Mouse (Mus musculus): ENCODE data around the gene Eipr1. TPM values are rescaled to one million over a fixed set of nuclear protein-coding genes. Genes with fewer than 3 reads are reported as not detected.
A peak's percentile ranks its signal among the peaks of the same experiment; 100 is the strongest.

The Eipr1 gene
- polyA plus RNA-seq, 1 experiment from 2014 or later, result 79.2 TPM

GRCm38 (mm10) chr12:28803043-28803442 lies 51.4 kb downstream of the Eipr1 start:
- no peak overlapping the region for H3K4me2 ChIP-seq
- H3K4me3 ChIP-seq, result no peak overlapping the region
- H3K9ac ChIP-seq, result no peak overlapping the region
- no peaks in the 10 kb centered on the region for H3K27me3 ChIP-seq (replicated peaks)
- H3K27ac ChIP-seq, result no peak overlapping the region
- H3K36me3 ChIP-seq (replicated peaks), result no peaks in the 10 kb centered on the region
- H3K9me3 ChIP-seq, result no peaks in the 10 kb centered on the region
- H3K4me1 ChIP-seq, result peaks cover 38% of the 10 kb centered on the region
- no peak for ATAC-seq (replicated peaks)

- Histone ChIP-seq H3K4me3 (no peak overlapping the region), H3K4me1 (peaks cover 40% of the 10 kb centered on the region), H3K9ac (no peak overlapping the region), H3K27me3 (replicated peaks) (no peaks in the 10 kb centered on the region), H3K4me2 (no peak overlapping the region), H3K27ac (peak overlapping the region; percentile 53), H3K36me3 (replicated peaks) (no peaks in the 10 kb centered on the region), H3K9me3 (no peaks in the 10 kb centered on the region)
- 75% methylated on average over 3 of the region's 3 CpGs for WGBS
- 0 out of 2 replicates have a peak, but pooled peaks have one; percentile 12 for ATAC-seq (replicated peaks)
Measured at GRCm38 (mm10) chr12:28804558-28805481, 53.2 kb downstream of the Eipr1 start.

GRCm38 (mm10) chr12:28808786-28809375 lies 57.3 kb downstream of the Eipr1 start:
- H3K4me1 ChIP-seq, result peaks cover 30% of the 10 kb centered on the region
- H3K4me3 ChIP-seq, result no peak overlapping the region
- H3K27me3 ChIP-seq (replicated peaks), result no peaks in the 10 kb centered on the region
- H3K27ac ChIP-seq, result 0 out of 2 replicates have a peak overlapping the region, but pooled peaks have one; percentile 20
- 78% methylated on average over 4 of the region's 4 CpGs for WGBS
- no peaks in the 10 kb centered on the region for H3K36me3 ChIP-seq (replicated peaks)
- no peaks in the 10 kb centered on the region for H3K9me3 ChIP-seq
- H3K4me2 ChIP-seq, result no peak overlapping the region
- H3K9ac ChIP-seq, result no peak overlapping the region
- no peak for ATAC-seq (replicated peaks)

GRCm38 (mm10) chr12:28809756-28810337 lies 58.2 kb downstream of the Eipr1 start:
- Histone ChIP-seq H3K9me3 (no peaks in the 10 kb centered on the region), H3K4me3 (no peak overlapping the region), H3K27ac (peak overlapping the region; percentile 66), H3K4me2 (no peak overlapping the region), H3K4me1 (peaks cover 20% of the 10 kb centered on the region), H3K27me3 (replicated peaks) (no peaks in the 10 kb centered on the region), H3K9ac (no peak overlapping the region), H3K36me3 (replicated peaks) (no peaks in the 10 kb centered on the region)
- 31% methylated on average over 4 of the region's 4 CpGs for WGBS
- 0 out of 2 replicates have a peak, but pooled peaks have one; percentile 48 for ATAC-seq (replicated peaks)

- ATAC-seq (replicated peaks), result peak; percentile 40
- H3K4me2 ChIP-seq, result peak overlapping the region; percentile 26
- peak overlapping the region; percentile 89 for H3K27ac ChIP-seq
- H3K27me3 ChIP-seq (replicated peaks), result no peaks in the 10 kb centered on the region
- peak overlapping the region; percentile 18; the same call in 1 of the 2 replicates for H3K9ac ChIP-seq
- H3K4me1 ChIP-seq, result peaks cover 36% of the 10 kb centered on the region
- no peaks in the 10 kb centered on the region for H3K9me3 ChIP-seq
- H3K4me3 ChIP-seq, result no peak overlapping the region
- WGBS, result 6% methylated on average over 9 of the region's 9 CpGs
- H3K36me3 ChIP-seq (replicated peaks), result no peaks in the 10 kb centered on the region
Measured at GRCm38 (mm10) chr12:28816681-28817426, 65.3 kb downstream of the Eipr1 start.

GRCm38 (mm10) chr12:28817427-28817752 lies 65.8 kb downstream of the Eipr1 start:
- peak; percentile 92 for ATAC-seq (replicated peaks)
- H3K27ac ChIP-seq, result peak overlapping the region; percentile 89
- no peaks in the 10 kb centered on the region for H3K27me3 ChIP-seq (replicated peaks)
- H3K4me1 ChIP-seq, result peaks cover 36% of the 10 kb centered on the region
- peak overlapping the region; percentile 26 for H3K4me2 ChIP-seq
- no peak overlapping the region for H3K9ac ChIP-seq
- H3K36me3 ChIP-seq (replicated peaks), result no peaks in the 10 kb centered on the region
- no peak overlapping the region for H3K4me3 ChIP-seq
- 3% methylated on average over 5 of the region's 5 CpGs for WGBS
- H3K9me3 ChIP-seq, result no peaks in the 10 kb centered on the region

GRCm38 (mm10) chr12:28817891-28818290 lies 66.3 kb downstream of the Eipr1 start:
- H3K4me3 ChIP-seq, result no peak overlapping the region
- no peaks in the 10 kb centered on the region for H3K27me3 ChIP-seq (replicated peaks)
- H3K4me2 ChIP-seq, result no peak overlapping the region
- peak; percentile 70 for ATAC-seq (replicated peaks)
- H3K4me1 ChIP-seq, result peaks cover 36% of the 10 kb centered on the region
- peak overlapping the region; percentile 89 for H3K27ac ChIP-seq
- no peaks in the 10 kb centered on the region for H3K9me3 ChIP-seq
- 3% methylated on average over 3 of the region's 3 CpGs for WGBS
- H3K9ac ChIP-seq, result peak overlapping the region; percentile 27; the same call in 1 of the 2 replicates
- no peaks in the 10 kb centered on the region for H3K36me3 ChIP-seq (replicated peaks)

- WGBS, result 89% methylated on average over 7 of the region's 7 CpGs
- no peaks in the 10 kb centered on the region for H3K9me3 ChIP-seq
- no peaks in the 10 kb centered on the region for H3K27me3 ChIP-seq (replicated peaks)
- no peak overlapping the region for H3K4me3 ChIP-seq
- no peak overlapping the region for H3K27ac ChIP-seq
- H3K36me3 ChIP-seq (replicated peaks), result no peaks in the 10 kb centered on the region
- H3K4me1 ChIP-seq, result peaks cover 5% of the 10 kb centered on the region
- H3K4me2 ChIP-seq, result no peak overlapping the region
- no peak for ATAC-seq (replicated peaks)
- no peak overlapping the region for H3K9ac ChIP-seq
Measured at GRCm38 (mm10) chr12:28823518-28823917, 71.9 kb downstream of the Eipr1 start.

GRCm38 (mm10) chr12:28829502-28829901 lies 77.9 kb downstream of the Eipr1 start:
- WGBS, result 92% methylated on average over 3 of the region's 3 CpGs
- ATAC-seq (replicated peaks), result 0 out of 2 replicates have a peak, but pooled peaks have one; percentile 24
- H3K9me3 ChIP-seq, result no peaks in the 10 kb centered on the region
- no peaks in the 10 kb centered on the region for H3K27me3 ChIP-seq (replicated peaks)
- no peaks in the 10 kb centered on the region for H3K4me1 ChIP-seq
- H3K36me3 ChIP-seq (replicated peaks), result no peaks in the 10 kb centered on the region
- H3K4me3 ChIP-seq, result no peak overlapping the region
- H3K9ac ChIP-seq, result no peak overlapping the region
- no peak overlapping the region for H3K27ac ChIP-seq
- H3K4me2 ChIP-seq, result no peak overlapping the region

GRCm38 (mm10) chr12:28830471-28830870 lies 78.9 kb downstream of the Eipr1 start:
- Histone ChIP-seq H3K36me3 (replicated peaks) (no peaks in the 10 kb centered on the region), H3K9me3 (no peaks in the 10 kb centered on the region), H3K4me3 (no peak overlapping the region), H3K27me3 (replicated peaks) (no peaks in the 10 kb centered on the region), H3K4me1 (peaks cover 2% of the 10 kb centered on the region; the same call in 1 of the 2 replicates), H3K9ac (no peak overlapping the region), H3K4me2 (no peak overlapping the region), H3K27ac (no peak overlapping the region)
- WGBS, result 83% methylated on average over 3 of the region's 3 CpGs
- no peak for ATAC-seq (replicated peaks)

- Histone ChIP-seq H3K27ac (no peak overlapping the region), H3K9ac (no peak overlapping the region), H3K4me3 (no peak overlapping the region), H3K4me1 (peaks cover 3% of the 10 kb centered on the region; the same call in 1 of the 2 replicates), H3K27me3 (replicated peaks) (no peaks in the 10 kb centered on the region), H3K9me3 (no peaks in the 10 kb centered on the region), H3K36me3 (replicated peaks) (no peaks in the 10 kb centered on the region), H3K4me2 (no peak overlapping the region)
- 52% methylated on average over 7 of the region's 7 CpGs for WGBS
- ATAC-seq (replicated peaks), result no peak
Measured at GRCm38 (mm10) chr12:28831066-28831733, 79.6 kb downstream of the Eipr1 start.

Measured in midbrain, embryonic 15.5 days (tissue).